Mouse (Mus musculus) embryonic stem cell, embryonic (primary cell): Measurements from ENCODE around the gene Cbr2.

ENCODE experiments used
- CTCF ChIA-PET, 4 experiments: fragments of 300-600 bp in 2 of 4; fragments of 350-600 bp in 2 of 4; sonication (Branson Sonifier 250); formaldehyde crosslinking; loops; one replicate each; lab custom pipeline; 2022; ENCODE audit warnings: inconsistent platforms in 2 of 4; lab: Charles Lee
- POLR2A ChIA-PET, 4 experiments: fragments of 300-600 bp in 2 of 4; fragments of 350-600 bp in 2 of 4; sonication (Branson Sonifier 250); formaldehyde crosslinking; loops; one replicate each; lab custom pipeline; 2022; ENCODE audit warnings: antibody characterized with exemption in 4 of 4, inconsistent platforms in 1 of 4; lab: Charles Lee

The Cbr2 gene

DNA sequence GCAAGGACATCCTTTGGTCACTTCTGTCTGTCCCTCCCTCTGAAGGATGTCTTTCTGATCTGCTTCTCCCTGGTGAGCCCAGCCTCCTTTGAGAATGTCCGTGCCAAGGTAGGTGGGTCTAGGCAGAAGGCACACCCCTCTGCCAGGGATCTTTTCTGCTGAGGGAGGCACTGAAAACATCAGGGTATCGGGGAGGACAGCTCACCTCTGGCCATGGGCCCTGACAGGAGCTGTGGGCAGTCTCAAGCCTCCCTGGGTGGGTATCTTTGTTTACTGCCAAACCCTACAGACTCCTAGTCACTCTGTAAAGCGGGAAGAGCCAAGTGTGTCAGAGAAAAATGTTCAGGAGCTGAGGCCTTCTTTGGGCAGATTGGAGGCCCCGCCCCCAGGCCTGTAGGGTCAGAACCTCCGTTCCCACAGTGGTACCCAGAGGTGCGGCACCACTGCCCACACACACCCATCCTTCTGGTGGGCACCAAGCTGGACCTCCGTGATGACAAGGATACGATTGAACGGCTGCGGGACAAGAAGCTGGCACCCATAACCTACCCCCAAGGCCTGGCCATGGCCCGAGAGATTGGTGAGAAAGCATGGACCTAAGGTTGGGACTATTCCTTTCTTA is 9.0 kb downstream of the Cbr2 start:
- POLR2A ChIA-PET = interaction anchor here in 3 of 4 experiments (1.0 to 5.8 kb wide), 26 partner anchors 9 to 260 kb away, joined by 3 to 44 read pairs (median 5); partner anchors contain the start of genes Cenpx (in 3 of the 3), Lrrc45 (in 3 of the 3), Arhgdia (in 1 of the 3) and Hmga1b (in 1 of the 3)
- CTCF ChIA-PET = interaction anchor here (0.6 to 7.4 kb wide), 11 partner anchors 19 to 331 kb away, joined by 3 to 178 read pairs (median 27); no protein-coding TSS in a partner anchor

DNA sequence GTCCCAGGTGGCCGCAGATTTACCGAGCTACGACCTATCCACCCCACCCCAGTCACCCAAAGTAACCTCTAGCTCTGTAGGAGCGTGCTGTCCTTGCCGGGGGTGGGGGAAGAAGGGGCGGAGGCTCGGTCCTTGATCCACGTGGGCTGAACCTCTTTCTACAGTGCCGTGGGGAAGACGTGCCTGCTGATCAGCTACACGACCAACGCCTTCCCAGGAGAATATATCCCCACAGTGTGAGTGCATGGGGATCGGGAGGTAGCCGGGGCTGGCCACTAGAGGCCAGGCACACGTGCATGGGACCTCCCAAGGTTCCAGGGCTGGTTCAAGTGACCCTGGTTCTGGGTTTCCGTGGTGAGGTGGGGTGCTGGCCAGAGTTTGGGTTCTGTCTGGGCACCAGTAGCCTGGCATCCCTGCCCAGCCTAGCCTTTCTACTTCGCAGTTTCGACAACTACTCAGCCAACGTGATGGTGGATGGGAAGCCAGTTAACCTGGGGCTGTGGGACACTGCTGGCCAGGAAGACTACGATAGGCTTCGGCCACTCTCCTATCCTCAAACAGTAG is 9.8 kb downstream of the Cbr2 start:
- CTCF ChIA-PET = interaction anchor here (0.5 to 7.4 kb wide), 30 partner anchors 10 to 1481 kb away, joined by 3 to 178 read pairs (median 12); partner anchors contain the start of genes Dus1l (in 2 of the 4), Cbr2 (in 1 of the 4), Cd7 (in 1 of the 4) and Cenpx (in 1 of the 4)
- POLR2A ChIA-PET = interaction anchor here (0.6 to 5.8 kb wide), 69 partner anchors 8 to 776 kb away, joined by 3 to 44 read pairs (median 4); partner anchors contain the start of genes Cenpx (in 3 of the 4), Lrrc45 (in 3 of the 4), P4hb (in 2 of the 4) and Cbr2 (in 1 of the 4)

DNA sequence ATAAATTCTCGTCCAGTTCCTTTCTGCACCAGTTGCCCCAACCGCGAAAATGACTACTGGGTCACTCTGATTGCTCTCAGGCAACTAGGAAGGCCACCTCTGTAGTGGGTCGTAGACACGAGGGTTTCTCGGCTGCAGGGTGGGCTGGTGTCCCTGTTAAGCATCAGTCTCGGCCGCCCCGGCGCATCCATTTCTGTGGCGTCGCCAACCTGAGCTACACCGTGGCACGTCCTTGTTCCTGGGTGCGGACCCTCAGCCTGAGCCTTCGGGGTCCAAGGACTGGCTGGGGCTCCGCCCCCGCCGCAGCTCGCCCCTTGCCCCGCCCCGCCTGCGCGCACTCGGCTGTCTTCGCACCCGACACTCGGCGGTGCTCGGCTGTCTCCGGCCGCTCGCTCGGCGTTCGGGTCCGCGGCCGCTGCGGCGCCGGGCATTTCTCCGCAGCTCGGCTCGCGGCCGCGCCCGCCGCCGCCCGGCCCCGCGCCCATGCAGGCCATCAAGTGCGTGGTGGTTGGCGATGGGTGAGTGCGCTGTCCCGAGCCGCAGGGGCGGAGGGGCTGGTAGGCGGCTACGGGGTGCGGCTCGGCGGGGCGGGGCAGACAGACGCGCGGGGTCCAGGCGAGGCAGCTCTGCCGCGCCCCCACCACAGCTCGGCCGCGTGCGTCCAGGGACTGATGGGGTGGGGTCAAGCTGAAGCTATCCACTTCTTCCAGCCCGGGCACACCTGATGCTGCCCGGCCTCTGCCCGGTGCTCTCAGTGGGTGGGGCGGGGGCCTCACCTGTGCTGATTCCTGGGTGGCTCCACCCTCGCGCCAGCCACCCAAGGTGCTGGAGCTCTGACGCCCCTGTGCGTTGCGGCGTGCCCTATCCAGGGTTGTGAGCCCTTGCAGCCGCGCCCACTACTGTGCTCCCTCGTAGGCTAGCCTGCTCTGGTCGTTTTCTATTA is 10.5 kb downstream of the Cbr2 start, which contains the start of gene Rac3:
Gene Rac3, plus strand, starts transcription at position 347 of the 943 bp plus-strand sequence.
- CTCF ChIA-PET = interaction anchor here (0.5 to 7.4 kb wide), 157 partner anchors 8 to 1480 kb away, joined by 3 to 178 read pairs (median 4); partner anchors contain the start of genes Cbr2 (in 2 of the 4), Dus1l (in 2 of the 4), P4hb (in 2 of the 4) and Arl16 (in 1 of the 4)
- POLR2A ChIA-PET = interaction anchor here (0.5 to 5.8 kb wide), 108 partner anchors 8 to 775 kb away, joined by 3 to 44 read pairs (median 4); partner anchors contain the start of genes Cenpx (in 3 of the 4), Lrrc45 (in 2 of the 4), Mafg (in 2 of the 4) and P4hb (in 2 of the 4)

DNA sequence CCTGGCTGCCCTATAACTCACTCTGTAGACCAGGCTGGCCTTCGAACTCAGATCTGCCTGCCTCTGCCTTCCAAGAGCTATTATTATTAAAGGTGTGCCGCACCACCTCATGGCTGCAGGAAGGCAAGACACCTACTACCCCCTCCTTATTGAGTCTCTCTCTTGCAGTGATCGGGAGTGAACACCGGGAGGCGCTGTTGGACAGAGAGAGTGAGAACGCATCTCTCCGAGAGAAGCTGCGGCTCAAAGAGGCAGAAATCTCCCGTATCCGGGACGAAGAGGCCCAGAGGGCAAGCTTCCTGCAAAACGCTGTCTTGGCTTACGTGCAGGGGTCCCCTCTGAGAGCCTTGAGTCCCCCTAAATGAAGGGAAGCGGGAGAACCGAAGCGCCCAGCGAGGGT is 11.5 kb downstream of the Cbr2 start:
- ChIA-PET POLR2A (interaction anchor here (0.6 to 5.8 kb wide), 76 partner anchors 9 to 426 kb away, joined by 3 to 44 read pairs (median 4); partner anchors contain the start of genes Pycr1 (in 3 of the 4), P4hb (in 2 of the 4), Rfng (in 2 of the 4) and Cd7 (in 1 of the 4)), CTCF (interaction anchor here (0.5 to 7.4 kb wide), 174 partner anchors 8 to 1107 kb away, joined by 3 to 178 read pairs (median 4); partner anchors contain the start of genes Cbr2 (in 2 of the 4), P4hb (in 2 of the 4), Arl16 (in 1 of the 4) and Ccdc137 (in 1 of the 4))

DNA sequence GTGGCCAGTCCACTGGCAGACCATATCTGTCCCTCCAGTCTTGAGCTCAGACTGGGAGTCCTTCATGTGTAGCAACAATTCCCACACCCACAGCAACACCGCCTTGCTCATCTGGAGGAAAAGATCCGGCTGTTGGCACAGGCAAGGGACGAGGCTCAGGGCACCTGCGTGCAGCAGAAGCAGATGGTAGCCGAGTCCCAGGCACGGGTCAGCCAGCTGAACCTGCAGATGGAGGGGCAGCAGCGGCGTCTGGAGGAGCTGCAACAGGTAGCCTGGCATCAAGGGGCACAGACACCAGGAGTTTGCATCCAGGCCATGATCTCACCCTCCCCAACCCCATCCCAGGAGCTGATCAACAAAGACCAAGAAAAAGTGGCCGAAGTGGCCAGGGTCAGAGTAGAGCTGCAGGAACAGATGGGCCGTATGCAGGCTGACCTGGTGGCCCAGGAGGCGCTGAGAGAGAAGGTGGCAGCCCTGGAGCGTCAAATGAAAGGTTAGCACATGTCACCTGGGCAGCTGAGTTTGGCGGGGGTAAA is 12.0 kb downstream of the Cbr2 start:
- ChIA-PET POLR2A (interaction anchor here (0.6 to 5.8 kb wide), 61 partner anchors 9 to 426 kb away, joined by 3 to 44 read pairs (median 4); partner anchors contain the start of genes Pycr1 (in 3 of the 4), P4hb (in 2 of the 4), Cd7 (in 1 of the 4) and Dus1l (in 1 of the 4)), CTCF (interaction anchor here (0.5 to 7.4 kb wide), 141 partner anchors 7 to 1106 kb away, joined by 3 to 178 read pairs (median 5); partner anchors contain the start of genes P4hb (in 2 of the 4), Arl16 (in 1 of the 4), Cbr2 (in 1 of the 4) and Ccdc137 (in 1 of the 4))

DNA sequence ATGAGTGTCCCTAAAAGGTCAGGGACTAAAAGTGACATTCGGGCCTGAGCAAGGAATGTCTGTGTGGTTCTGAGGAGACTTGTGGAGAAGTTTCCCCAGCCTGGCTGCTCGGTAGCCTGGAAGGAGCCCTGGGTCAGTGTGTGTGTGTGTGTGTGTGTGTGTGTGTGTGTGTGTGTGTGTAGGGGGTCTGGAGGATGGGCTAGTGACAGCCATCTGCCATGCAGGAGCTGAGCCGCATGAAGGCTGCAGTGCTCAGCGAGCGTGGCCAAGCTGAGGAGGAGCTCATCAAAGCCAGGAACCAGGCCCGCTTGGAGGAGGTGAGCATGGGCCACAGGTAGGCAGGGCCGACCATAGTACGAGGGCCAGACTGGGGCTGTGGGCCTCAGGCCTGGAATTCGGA is 12.7 kb downstream of the Cbr2 start:
- CTCF ChIA-PET = interaction anchor here in 3 of 4 experiments (0.6 to 7.4 kb wide), 13 partner anchors 31 to 407 kb away, joined by 4 to 178 read pairs (median 27); partner anchors contain the start of gene Notum (in 1 of the 3)
- POLR2A ChIA-PET = interaction anchor here in 3 of 4 experiments (0.9 to 5.8 kb wide), 12 partner anchors 9 to 322 kb away, joined by 3 to 44 read pairs (median 8); no protein-coding TSS in a partner anchor

DNA sequence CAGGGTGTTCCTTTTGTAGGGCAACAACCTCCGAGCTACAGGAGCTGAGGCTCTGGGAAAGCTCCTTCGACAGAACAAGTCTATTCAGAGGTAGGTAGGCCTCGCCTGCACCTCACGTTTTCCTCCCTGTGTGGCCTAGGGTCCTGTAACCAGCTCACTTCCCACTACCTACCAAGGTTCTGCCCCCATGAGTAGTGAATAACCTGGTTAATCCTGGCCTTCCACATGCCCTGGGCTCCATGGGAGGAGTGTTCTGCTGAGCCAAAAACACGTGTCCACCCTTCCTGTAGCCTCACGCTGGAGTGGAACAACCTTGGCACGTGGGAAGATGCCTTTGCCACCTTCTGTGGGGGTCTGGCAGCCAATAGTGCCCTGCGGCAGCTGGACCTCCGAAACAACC is 16.8 kb downstream of the Cbr2 start:
- ChIA-PET CTCF (interaction anchor here in 3 of 4 experiments (0.7 to 2.3 kb wide), 5 partner anchors 10 to 135 kb away, joined by 3 to 35 read pairs (median 8); no protein-coding TSS in a partner anchor), POLR2A (interaction anchor here in 2 of 4 experiments (0.6 to 29.7 kb wide), 15 partner anchors 14 to 266 kb away, joined by 3 to 509 read pairs (median 9); partner anchors contain the start of genes P4hb (in 2 of the 2), Pycr1 (in 2 of the 2), Aspscr1 (in 1 of the 2) and Mafg (in 1 of the 2))

DNA sequence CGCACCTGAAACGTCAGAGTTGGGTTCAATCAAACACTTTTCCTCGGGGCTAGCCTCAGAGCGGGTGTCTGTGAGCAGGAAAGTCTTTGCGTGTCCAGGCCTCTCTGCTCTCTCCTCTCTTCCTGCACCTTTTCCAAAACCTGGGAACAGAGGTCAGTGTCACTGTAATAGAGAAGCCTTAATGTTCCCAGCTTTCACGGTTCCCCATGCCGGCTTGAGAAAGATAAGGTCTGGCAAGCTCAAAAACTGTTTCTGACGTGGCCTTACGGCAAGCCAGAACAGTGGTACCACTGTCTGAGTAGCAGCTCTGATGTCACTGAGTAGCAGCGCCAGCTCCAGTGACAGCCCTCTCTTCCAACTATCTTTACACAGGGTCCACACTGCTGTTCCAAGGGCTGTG is 17.4 kb downstream of the Cbr2 start:
- ChIA-PET CTCF (interaction anchor here (0.6 to 2.3 kb wide), 14 partner anchors 10 to 230 kb away, joined by 3 to 35 read pairs (median 4); partner anchors contain the start of genes Mrpl12 (in 1 of the 4) and Notum (in 1 of the 4)), POLR2A (interaction anchor here in 3 of 4 experiments (0.6 to 29.7 kb wide), 41 partner anchors 8 to 410 kb away, joined by 3 to 509 read pairs (median 7); partner anchors contain the start of genes Aspscr1 (in 2 of the 3), Mafg (in 2 of the 3), P4hb (in 2 of the 3) and Pycr1 (in 2 of the 3))

DNA sequence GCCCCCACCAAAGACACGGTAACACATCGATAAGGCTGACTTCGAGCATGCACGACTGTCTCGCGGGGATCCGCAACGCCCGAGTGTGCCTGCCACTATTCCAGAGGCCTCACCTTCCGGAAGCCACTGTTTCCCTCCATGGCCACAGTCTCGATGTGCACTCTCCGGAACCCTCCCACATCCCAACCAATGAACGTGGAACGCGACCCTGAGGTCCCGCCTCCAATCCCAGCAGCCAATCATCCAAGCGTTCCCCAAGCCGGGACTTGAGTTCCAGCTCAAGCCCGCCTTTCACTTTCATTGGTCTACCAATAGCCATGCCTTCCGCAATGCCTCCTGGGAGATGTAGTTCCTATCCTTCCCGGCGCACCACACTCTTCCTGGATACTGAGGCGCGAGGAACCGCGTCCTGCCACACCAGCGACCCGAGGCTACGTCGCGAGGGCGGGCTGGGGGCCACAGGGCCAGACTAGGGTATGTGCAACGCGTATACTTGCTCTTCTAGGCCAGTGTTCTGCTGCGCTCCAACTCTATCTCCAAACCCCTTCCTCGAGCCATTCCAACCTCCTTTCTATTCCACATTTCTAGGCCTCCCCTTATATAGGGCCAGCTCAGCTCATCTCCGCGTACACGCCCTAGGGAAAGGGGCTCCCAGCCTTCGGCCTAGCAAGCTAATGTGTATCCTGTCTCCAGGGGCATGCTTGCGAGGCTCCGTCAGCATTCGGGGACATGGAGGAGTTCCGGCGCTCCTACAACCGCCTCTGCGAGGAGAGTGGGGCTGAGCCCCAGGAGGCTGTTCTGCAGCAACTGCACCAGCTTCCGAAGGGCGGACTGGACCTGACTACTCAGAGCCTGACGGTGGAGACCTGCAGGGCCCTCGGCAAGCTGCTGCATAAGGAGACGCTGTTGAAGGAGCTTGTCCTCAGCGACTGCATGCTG is 18.1 kb downstream of the Cbr2 start, which contains the start of the genes Cenpx and Lrrc45:
Gene Cenpx, minus strand, starts transcription at position 159 of the 939 bp plus-strand sequence.
Gene Lrrc45, plus strand, starts transcription at position 346 of the 939 bp plus-strand sequence.
- POLR2A ChIA-PET = interaction anchor here (0.6 to 29.7 kb wide), 86 partner anchors 8 to 959 kb away, joined by 3 to 509 read pairs (median 4); partner anchors contain the start of genes Pycr1 (in 4 of the 4), Aspscr1 (in 2 of the 4), Mafg (in 2 of the 4) and Notum (in 2 of the 4)

DNA sequence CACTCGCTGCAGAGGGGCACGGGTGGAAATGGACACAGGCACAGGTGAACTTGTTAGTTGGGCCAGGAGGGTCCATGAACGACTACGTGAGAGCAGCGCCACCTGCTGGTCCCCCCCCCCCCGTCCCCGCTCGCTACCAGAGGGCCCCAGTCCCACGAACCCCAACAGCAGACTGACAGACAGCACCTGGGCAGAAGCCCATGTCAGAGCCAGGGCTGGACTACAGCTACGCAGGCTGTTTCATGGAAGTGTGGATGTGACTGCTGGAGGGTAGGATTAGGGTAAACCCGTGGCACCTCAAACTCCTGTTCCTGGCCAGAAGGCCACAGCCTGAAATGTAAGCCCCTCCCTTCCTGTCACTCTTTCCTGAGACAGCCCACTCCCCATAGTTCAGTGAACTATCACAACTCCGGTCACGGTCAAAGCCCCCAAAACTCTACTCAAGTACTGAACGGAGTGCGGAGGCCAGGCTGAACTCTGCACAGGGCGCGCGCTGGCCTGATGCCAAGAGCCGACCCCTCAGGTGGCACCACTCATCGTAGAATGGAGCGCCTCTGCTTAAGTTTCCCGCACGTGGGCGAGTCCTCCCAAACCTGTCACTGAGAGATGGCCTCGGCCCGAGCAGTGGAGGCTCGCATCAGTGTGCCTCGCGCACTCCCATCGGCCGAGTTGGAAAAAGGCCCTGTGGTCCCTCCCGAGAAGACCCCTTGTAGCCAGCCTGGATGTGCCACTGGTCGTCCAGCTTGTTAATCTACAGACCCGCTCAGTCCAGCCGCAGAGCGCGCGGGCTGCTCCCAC is 18.9 kb downstream of the Cbr2 start:
- CTCF ChIA-PET = interaction anchor here (0.6 to 3.3 kb wide), 30 partner anchors 8 to 341 kb away, joined by 3 to 35 read pairs (median 4); partner anchors contain the start of genes Rac3 (in 2 of the 4) and Mrpl12 (in 1 of the 4)
- POLR2A ChIA-PET = interaction anchor here (0.6 to 29.7 kb wide), 78 partner anchors 8 to 960 kb away, joined by 3 to 509 read pairs (median 5); partner anchors contain the start of genes Pycr1 (in 4 of the 4), Aspscr1 (in 2 of the 4), Mafg (in 2 of the 4) and Notum (in 2 of the 4)

More for the DNA sequence above, 18.1 kb downstream of the Cbr2 start, which contains the start of the genes Cenpx and Lrrc45:
- CTCF ChIA-PET = interaction anchor here (0.6 to 3.3 kb wide), 35 partner anchors 7 to 340 kb away, joined by 3 to 35 read pairs (median 4); partner anchors contain the start of genes Mrpl12 (in 1 of the 4), Notum (in 1 of the 4) and Rac3 (in 1 of the 4)

DNA sequence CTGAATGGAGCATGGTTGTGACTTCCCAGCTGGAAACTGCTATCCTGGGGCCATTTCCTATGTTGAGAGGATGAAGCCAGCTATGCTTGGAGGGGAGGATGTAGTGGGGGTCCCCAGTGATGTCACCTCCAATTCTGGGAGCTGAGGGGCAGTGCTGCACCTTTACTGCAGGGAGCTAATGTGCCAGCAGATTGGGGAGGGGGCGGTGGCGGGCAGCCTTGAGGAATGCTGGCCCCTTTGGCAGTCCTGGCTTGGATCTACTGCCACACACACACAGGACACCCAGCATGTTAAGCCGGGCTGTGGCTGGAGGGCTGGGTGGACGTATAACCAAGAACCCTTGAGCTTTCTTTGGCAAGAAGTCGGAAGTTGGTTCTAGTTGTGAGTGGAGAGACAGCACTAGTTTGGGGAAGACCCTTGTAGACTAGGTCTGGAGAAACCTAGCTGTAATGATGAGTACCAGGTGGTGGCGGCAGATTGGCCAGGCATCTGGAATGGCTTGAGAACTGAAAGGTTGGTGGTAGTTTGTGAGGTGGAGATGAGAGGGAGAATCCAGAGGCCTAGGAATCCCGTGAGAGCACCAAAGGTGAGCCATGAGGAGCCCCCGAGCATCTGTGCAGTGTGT is 19.8 kb downstream of the Cbr2 start:
- POLR2A ChIA-PET = interaction anchor here (0.7 to 29.7 kb wide), 21 partner anchors 9 to 342 kb away, joined by 3 to 509 read pairs (median 5); partner anchors contain the start of genes Rac3 (in 2 of the 4), Aspscr1 (in 1 of the 4), Notum (in 1 of the 4) and Pycr1 (in 1 of the 4)
- CTCF ChIA-PET = interaction anchor here (0.6 to 4.4 kb wide), 15 partner anchors 8 to 133 kb away, joined by 3 to 28 read pairs (median 5); partner anchors contain the start of genes Rac3 (in 2 of the 4), Notum (in 1 of the 4) and Pycr1 (in 1 of the 4)

DNA sequence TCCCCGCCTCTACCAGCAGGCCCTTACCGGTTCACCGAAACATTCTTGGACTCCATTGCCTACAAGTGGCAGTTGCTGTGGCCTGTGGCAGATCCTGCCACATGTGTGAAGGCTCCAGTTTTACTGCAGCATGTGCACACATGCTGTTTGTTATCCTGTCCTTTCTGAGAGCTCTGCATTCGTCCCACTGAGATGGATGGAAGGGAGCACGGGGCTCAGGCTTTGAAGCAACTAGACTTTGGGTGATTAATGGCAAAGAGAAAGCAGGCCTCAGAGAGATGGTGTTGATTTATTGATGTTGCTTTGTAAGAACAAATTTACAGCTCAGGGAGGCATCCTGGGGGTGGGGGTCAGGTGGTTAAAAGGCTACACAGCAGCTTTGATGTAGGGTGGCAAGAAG is 21.2 kb downstream of the Cbr2 start:
- ChIA-PET POLR2A (interaction anchor here in 3 of 4 experiments (0.6 to 29.7 kb wide), 25 partner anchors 9 to 341 kb away, joined by 3 to 509 read pairs (median 5); partner anchors contain the start of genes Pycr1 (in 2 of the 3), Aspscr1 (in 1 of the 3), Csnk1d (in 1 of the 3) and Notum (in 1 of the 3)), CTCF (interaction anchor here (0.9 to 4.4 kb wide), 13 partner anchors 10 to 67 kb away, joined by 3 to 28 read pairs (median 6); partner anchors contain the start of genes Rac3 (in 2 of the 4) and Pycr1 (in 1 of the 4))
